Mouse (Mus musculus): ENCODE measurements around the gene Ncstn. TPM values are rescaled to one million over a fixed set of nuclear protein-coding genes. Genes with fewer than 3 reads are reported as not detected.

Ncstn gene
- polyA plus RNA-seq, 1 experiment from 2014 or later, result 81.3 TPM

DNA sequence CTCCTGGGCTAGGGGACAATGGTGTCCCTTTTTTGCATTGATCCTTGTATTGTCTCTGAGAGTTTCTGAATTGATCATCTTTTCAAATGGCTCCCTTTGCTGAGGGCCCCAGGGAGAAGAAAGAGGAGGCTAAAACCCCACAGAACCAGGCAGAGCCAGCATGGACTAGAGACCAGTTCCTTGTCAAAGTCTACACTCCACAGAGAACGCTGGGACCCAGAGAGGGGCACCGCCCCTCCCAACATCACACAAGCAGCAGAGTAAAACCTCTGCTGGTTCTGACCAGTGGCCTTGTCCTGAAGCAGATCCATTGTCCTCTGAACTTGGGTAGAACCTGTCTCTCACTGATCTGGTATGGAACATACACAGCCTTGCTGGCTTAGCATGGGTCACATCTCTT lies 20.5 kb downstream of the Ncstn start:
- Histone ChIP-seq H3K4me1 (ENCODE audit: control insufficient read depth, insufficient read depth, low read length) (peaks cover 14% of the 10 kb centered on the region; the same call in 1 of the 2 replicates), H3K4me3 (ENCODE audit: low read depth, low read length) (no peak overlapping the region), H3K9ac (ENCODE audit: low read length) (no peak overlapping the region), H3K27me3 (replicated peaks; ENCODE audit: control insufficient read depth, insufficient read depth, low read length) (no peaks in the 10 kb centered on the region), H3K36me3 (ENCODE audit: control insufficient read depth, insufficient read depth, low read length) (peaks cover 30% of the 10 kb centered on the region), H3K4me2 (ENCODE audit: low read length) (no peak overlapping the region), H3K9me3 (replicated peaks; ENCODE audit: control insufficient read depth, low read length) (no peaks in the 10 kb centered on the region), H3K27ac (ENCODE audit: low read depth, low read length) (peak overlapping the region; percentile 87; the same call in 1 of the 2 replicates)
- ATAC-seq, result no peak
- WGBS, result 90% methylated on average over 2 of the region's 2 CpGs
- no peak for DNase-seq (ENCODE audit: low spot score)

DNA sequence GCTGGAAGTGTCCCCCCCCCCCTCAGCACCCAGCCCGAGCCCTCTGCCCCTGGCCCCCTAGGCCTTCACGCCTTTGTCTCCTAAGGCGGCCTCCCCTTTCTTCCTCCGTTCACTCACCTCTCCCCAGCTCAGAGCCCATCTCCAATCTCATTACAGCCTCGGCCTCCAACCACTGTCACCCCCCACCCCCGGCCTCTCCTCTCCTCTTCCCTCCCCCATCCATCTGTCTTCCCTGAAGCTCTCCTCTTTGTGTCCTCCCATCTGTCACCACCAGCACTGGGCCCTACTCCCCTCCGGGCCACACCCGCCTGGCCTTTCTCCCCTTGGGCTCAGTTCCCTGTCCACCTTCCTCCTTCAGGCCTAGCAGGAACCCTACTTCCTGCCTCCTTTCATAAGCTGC lies 21.4 kb downstream of the Ncstn start:
- Histone ChIP-seq H3K9ac (ENCODE audit: low read length) (no peak overlapping the region), H3K27me3 (replicated peaks; ENCODE audit: control insufficient read depth, insufficient read depth, low read length) (no peaks in the 10 kb centered on the region), H3K4me1 (ENCODE audit: control insufficient read depth, insufficient read depth, low read length) (peaks cover 14% of the 10 kb centered on the region), H3K27ac (ENCODE audit: low read depth, low read length) (peak overlapping the region; percentile 87), H3K9me3 (replicated peaks; ENCODE audit: control insufficient read depth, low read length) (no peaks in the 10 kb centered on the region), H3K4me3 (ENCODE audit: low read depth, low read length) (no peak overlapping the region), H3K36me3 (ENCODE audit: control insufficient read depth, insufficient read depth, low read length) (peaks cover 22% of the 10 kb centered on the region), H3K4me2 (ENCODE audit: low read length) (no peak overlapping the region)
- peak; percentile 56 for DNase-seq (ENCODE audit: low spot score)
- WGBS, result 29% methylated on average over 8 of the region's 8 CpGs
- peak; percentile 25 for ATAC-seq

DNA sequence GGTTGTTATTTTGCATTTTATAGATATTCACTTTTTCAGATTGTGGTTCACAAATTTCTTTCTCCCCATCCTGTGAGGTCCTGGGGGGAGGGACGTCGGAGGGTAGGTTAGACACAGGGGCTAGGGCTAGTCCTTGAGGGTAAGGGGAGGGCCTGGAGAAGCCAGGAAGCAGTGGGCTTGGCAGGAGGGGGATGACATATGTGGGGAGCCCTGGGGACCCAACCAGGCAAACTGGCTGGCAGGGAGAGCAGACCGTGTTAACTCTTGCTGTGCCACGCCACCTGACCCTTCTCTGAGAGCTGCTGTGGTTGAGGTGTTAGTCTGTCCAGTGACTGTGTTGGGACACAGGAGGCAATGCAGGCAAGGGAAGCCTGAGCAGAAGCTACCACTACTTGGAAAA lies 21.9 kb downstream of the Ncstn start:
- ATAC-seq, result peak; percentile 25
- Histone ChIP-seq H3K4me2 (ENCODE audit: low read length) (no peak overlapping the region), H3K4me1 (ENCODE audit: control insufficient read depth, insufficient read depth, low read length) (peaks cover 14% of the 10 kb centered on the region), H3K9ac (ENCODE audit: low read length) (no peak overlapping the region), H3K36me3 (ENCODE audit: control insufficient read depth, insufficient read depth, low read length) (peaks cover 16% of the 10 kb centered on the region), H3K4me3 (ENCODE audit: low read depth, low read length) (no peak overlapping the region), H3K27ac (ENCODE audit: low read depth, low read length) (peak overlapping the region; percentile 87), H3K27me3 (replicated peaks; ENCODE audit: control insufficient read depth, insufficient read depth, low read length) (no peaks in the 10 kb centered on the region), H3K9me3 (replicated peaks; ENCODE audit: control insufficient read depth, low read length) (no peaks in the 10 kb centered on the region)
- WGBS, result 44% methylated on average over 4 of the region's 4 CpGs
- peak; percentile 56 for DNase-seq (ENCODE audit: low spot score)

DNA sequence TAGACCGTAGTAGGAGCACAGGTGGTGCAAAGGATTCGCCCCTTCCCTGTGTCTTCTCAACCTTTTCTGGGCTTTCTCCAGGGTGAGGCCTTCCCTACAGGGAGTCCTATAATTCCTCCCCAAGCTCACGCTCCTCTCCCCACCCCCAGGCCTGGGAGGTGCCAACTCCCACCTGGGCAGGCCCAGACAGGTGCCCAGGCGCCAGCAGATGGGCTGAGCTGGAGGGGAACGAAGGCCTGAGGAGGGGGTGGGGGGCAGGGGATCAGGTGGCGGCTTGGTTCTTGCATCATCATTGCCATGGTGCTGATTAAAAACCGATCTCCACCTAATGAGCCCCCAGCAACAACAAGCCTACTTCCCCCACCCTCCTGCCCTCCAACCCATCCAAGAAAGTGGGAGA lies 23.7 kb downstream of the Ncstn start:
- Histone ChIP-seq H3K4me3 (ENCODE audit: low read depth, low read length) (no peak overlapping the region), H3K27ac (ENCODE audit: low read depth, low read length) (0 out of 2 replicates have a peak overlapping the region, but pooled peaks have one; percentile 71), H3K36me3 (ENCODE audit: control insufficient read depth, insufficient read depth, low read length) (no peaks in the 10 kb centered on the region; the same call in 1 of the 2 replicates), H3K4me1 (ENCODE audit: control insufficient read depth, insufficient read depth, low read length) (peaks cover 19% of the 10 kb centered on the region), H3K9ac (ENCODE audit: low read length) (no peak overlapping the region), H3K27me3 (replicated peaks; ENCODE audit: control insufficient read depth, insufficient read depth, low read length) (0 out of 2 replicates have a peak, but pooled peaks cover 3% of the 10 kb centered on the region), H3K9me3 (replicated peaks; ENCODE audit: control insufficient read depth, low read length) (no peaks in the 10 kb centered on the region), H3K4me2 (ENCODE audit: low read length) (no peak overlapping the region)
- DNase-seq (ENCODE audit: low spot score), result no peak
- ATAC-seq, result no peak
- 50% methylated on average over 7 of the region's 7 CpGs for WGBS

DNA sequence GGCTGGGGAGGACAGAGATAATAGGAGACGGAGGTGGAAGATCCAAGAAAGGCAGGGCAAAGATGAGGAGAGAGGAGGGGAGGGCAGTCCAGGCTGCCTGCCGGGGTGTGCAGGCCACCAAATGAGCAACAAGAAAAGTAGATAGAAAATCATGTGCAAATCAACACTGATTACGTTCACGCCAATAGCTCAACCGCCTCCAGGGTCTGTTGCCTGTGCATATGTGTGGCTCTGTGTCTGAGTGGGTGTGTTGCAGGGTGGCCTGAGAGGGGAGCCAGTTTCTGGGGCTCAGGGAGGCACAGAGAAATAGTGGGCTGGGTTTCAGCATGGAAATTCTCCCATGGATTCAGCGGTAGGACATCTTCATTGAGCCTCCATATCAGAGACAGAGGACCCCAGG lies 24.3 kb downstream of the Ncstn start:
- WGBS, result 43% methylated on average over 6 of the region's 6 CpGs
- ATAC-seq (peak; percentile 9; the same call in 1 of the 2 replicates), DNase-seq (ENCODE audit: low spot score) (peak; percentile 44)
- Histone ChIP-seq H3K9me3 (replicated peaks; ENCODE audit: control insufficient read depth, low read length) (no peaks in the 10 kb centered on the region), H3K4me3 (ENCODE audit: low read depth, low read length) (no peak overlapping the region), H3K36me3 (ENCODE audit: control insufficient read depth, insufficient read depth, low read length) (no peaks in the 10 kb centered on the region), H3K27ac (ENCODE audit: low read depth, low read length) (peak overlapping the region; percentile 71), H3K4me1 (ENCODE audit: control insufficient read depth, insufficient read depth, low read length) (peaks cover 24% of the 10 kb centered on the region), H3K27me3 (replicated peaks; ENCODE audit: control insufficient read depth, insufficient read depth, low read length) (0 out of 2 replicates have a peak, but pooled peaks cover 4% of the 10 kb centered on the region), H3K9ac (ENCODE audit: low read length) (no peak overlapping the region; the same call in 1 of the 2 replicates), H3K4me2 (ENCODE audit: low read length) (peak overlapping the region; percentile 17; the same call in 1 of the 2 replicates)

DNA sequence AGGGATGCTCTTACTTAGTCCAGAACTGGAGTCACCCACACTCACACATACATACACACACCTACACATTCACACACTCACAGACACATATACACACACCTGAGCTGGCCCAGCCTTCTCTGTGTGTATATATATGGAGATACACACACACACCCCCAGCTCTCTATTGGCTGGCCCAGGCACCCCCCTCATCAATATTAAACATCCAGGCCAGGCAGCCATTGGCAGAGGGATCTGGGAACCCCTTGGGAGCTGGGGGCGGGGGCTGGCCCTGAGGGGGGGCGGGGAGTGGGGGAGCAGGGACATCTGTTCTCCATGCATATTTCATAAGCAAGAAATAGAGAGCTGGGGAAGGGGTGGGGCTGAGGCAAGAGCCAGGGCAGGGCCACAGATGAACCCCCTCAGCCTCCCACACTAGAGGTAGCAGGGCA lies 25.1 kb downstream of the Ncstn start, which contains the start of gene Nhlh1:
Gene Nhlh1, minus strand, starts transcription at position 83 of the 431 bp plus-strand sequence.
- Histone ChIP-seq H3K4me2 (ENCODE audit: low read length) (peak within 1 kb of the TSS; percentile 75), H3K27ac (ENCODE audit: low read depth, low read length) (peak within 1 kb of the TSS; percentile 71), H3K9ac (ENCODE audit: low read length) (peak within 1 kb of the TSS; percentile 51), H3K27me3 (replicated peaks; ENCODE audit: control insufficient read depth, insufficient read depth, low read length) (peaks cover 4% of the 10 kb centered on the region; the same call in 1 of the 2 replicates), H3K4me1 (ENCODE audit: control insufficient read depth, insufficient read depth, low read length) (peaks cover 29% of the 10 kb centered on the region), H3K4me3 (ENCODE audit: low read depth, low read length) (peak within 1 kb of the TSS; percentile 28), H3K9me3 (replicated peaks; ENCODE audit: control insufficient read depth, low read length) (no peaks in the 10 kb centered on the region), H3K36me3 (ENCODE audit: control insufficient read depth, insufficient read depth, low read length) (no peaks in the 10 kb centered on the region)
- DNase-seq (ENCODE audit: low spot score) (peak; percentile 83), ATAC-seq (peak; percentile 85)
- WGBS, result 27% methylated on average over 2 of the region's 2 CpGs

DNA sequence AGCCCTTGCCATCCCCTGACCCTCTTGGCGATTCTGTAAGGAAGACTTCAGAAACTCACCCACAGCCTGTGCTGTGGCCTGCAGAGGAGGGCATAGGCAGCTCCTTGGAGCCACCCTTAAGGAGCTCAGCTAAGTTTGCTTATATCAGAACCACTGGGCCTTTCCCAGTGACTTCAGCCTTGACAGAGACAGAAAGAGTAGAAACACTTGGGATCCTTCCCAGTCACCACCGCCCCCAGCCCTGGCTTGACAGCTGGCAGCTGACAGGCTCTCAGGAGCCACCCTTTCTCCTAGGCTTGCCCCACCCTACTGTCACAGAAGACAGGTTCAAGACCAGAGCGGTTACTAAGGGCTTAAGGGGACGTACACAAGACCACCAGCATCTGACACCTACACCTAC lies 26.3 kb downstream of the Ncstn start:
- 54% methylated on average over 4 of the region's 4 CpGs for WGBS

DNA sequence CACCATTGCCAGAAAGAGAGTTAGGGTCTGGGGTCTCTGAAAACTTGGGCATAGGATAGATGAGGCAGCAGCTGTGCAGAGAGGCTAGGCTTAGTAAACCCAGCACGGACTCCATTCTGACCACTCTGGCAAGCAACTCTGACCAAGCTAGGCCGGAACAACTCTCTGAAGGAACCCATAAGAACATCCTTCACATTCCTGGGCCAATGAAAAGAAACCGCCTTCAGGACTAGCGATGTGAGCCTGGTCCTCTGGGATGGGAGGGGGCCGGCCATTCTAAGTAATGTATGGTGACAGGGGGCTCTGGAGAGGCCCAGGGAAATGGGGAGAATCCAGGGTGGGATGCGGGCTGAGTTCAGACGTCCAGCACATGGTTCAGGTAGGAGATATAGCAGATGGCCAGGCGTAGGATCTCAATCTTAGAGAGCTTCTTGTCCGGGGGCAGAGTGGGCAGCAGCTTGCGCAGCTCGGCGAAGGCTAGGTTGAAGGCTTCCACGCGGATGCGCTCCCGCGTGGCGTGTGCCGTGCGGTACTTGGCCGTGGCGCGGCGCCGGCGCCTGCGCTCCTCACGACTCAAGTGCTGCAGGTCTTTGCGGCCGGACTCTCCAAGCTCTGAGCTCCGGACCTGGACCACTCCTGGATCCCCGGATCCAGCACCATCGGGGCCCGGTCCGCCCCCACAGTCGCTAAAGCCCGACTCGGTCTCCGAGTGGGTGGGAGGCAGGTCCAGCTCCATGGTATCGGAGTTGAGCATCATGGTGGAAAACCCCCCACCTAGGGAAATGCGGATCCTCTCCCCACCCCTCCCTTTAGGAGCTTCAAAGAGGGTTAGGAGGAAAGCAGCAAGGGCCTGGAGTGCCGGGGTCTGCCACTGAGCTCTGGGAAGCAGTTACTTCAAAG lies 28.8 kb downstream of the Ncstn start:
- H3K27ac ChIP-seq (ENCODE audit: low read depth, low read length), result no peak overlapping the region
- ATAC-seq, result no peak

More for the DNA sequence above, 26.3 kb downstream of the Ncstn start:
- H3K4me1 ChIP-seq (ENCODE audit: control insufficient read depth, insufficient read depth, low read length), result peaks cover 27% of the 10 kb centered on the region
- peak overlapping the region; percentile 51 for H3K9ac ChIP-seq (ENCODE audit: low read length)
- ATAC-seq (no peak), DNase-seq (ENCODE audit: low spot score) (no peak)
- H3K27me3 ChIP-seq (replicated peaks; ENCODE audit: control insufficient read depth, insufficient read depth, low read length), result peaks cover 4% of the 10 kb centered on the region; the same call in 1 of the 2 replicates
- H3K4me3 ChIP-seq (ENCODE audit: low read depth, low read length), result peak overlapping the region; percentile 28
- H3K27ac ChIP-seq (ENCODE audit: low read depth, low read length), result no peak overlapping the region; the same call in 1 of the 2 replicates
- no peaks in the 10 kb centered on the region for H3K36me3 ChIP-seq (ENCODE audit: control insufficient read depth, insufficient read depth, low read length)
- H3K4me2 ChIP-seq (ENCODE audit: low read length), result peak overlapping the region; percentile 75
- no peaks in the 10 kb centered on the region for H3K9me3 ChIP-seq (replicated peaks; ENCODE audit: control insufficient read depth, low read length)

More for the DNA sequence above, 28.8 kb downstream of the Ncstn start:
- Histone ChIP-seq H3K9me3 (replicated peaks; ENCODE audit: control insufficient read depth, low read length) (no peaks in the 10 kb centered on the region), H3K4me3 (ENCODE audit: low read depth, low read length) (peak overlapping the region; percentile 35), H3K36me3 (ENCODE audit: control insufficient read depth, insufficient read depth, low read length) (no peaks in the 10 kb centered on the region), H3K9ac (ENCODE audit: low read length) (peak overlapping the region; percentile 69), H3K27me3 (replicated peaks; ENCODE audit: control insufficient read depth, insufficient read depth, low read length) (peaks cover 4% of the 10 kb centered on the region; the same call in 1 of the 2 replicates), H3K4me1 (ENCODE audit: control insufficient read depth, insufficient read depth, low read length) (peaks cover 29% of the 10 kb centered on the region), H3K4me2 (ENCODE audit: low read length) (peak overlapping the region; percentile 75)
- 3% methylated on average over 42 of the region's 42 CpGs for WGBS
- DNase-seq (ENCODE audit: low spot score), result peak; percentile 28
